Mouse (Mus musculus) liver, embryonic 18 days (tissue): ENCODE results near the gene Sox2. TPM values are rescaled to one million over a fixed set of nuclear protein-coding genes. Genes with fewer than 3 reads are reported as not detected.

ENCODE experiments used
- polyA plus RNA-seq: library from polyadenylated mRNA; depleted of rRNA; stranded (reverse); fragments of >200 nt; gene quantifications from 2 replicates; pipeline ENCODE4 v1.2.3, GENCODE M21; 2012; rRNA removed

Gene Sox2
- polyA plus RNA-seq = not detected in 2 replicates

DNA sequence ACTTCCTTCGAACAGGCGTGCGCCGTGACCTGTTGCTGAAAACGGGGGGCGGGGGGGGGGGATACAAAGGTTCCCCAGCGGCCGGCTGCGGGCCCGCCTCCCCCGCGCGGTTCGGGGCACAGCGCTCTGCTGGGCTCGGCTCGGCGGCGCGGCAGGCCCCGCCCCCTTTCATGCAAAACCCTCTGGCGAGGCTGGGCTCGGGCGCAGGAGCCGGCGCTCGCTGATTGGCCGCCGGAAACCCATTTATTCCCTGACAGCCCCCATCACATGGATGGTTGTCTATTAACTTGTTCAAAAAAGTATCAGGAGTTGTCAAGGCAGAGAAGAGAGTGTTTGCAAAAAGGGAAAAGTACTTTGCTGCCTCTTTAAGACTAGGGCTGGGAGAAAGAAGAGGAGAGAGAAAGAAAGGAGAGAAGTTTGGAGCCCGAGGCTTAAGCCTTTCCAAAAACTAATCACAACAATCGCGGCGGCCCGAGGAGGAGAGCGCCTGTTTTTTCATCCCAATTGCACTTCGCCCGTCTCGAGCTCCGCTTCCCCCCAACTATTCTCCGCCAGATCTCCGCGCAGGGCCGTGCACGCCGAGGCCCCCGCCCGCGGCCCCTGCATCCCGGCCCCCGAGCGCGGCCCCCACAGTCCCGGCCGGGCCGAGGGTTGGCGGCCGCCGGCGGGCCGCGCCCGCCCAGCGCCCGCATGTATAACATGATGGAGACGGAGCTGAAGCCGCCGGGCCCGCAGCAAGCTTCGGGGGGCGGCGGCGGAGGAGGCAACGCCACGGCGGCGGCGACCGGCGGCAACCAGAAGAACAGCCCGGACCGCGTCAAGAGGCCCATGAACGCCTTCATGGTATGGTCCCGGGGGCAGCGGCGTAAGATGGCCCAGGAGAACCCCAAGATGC lies at the start of gene Sox2:
Sox2 (plus strand) TSS at position 680 of the 895 bp plus-strand sequence.

